Comparison of ENCODE assay signal across 27 mouse cellular contexts in genomic region chr17:48556223-48556962, GRCm38 (mm10).
DNase-seq lines count a peak whose midpoint lies in the region; ATAC-seq and TF ChIP-seq lines count a peak whose summit lies in the region.
"Had no signal": no experiment of that assay in that cellular context is flagged by ENCODE, and none has a peak within 500 bp of the region (broad histone marks: within the 10 kb centered on the region; RNA-seq: fewer than 3 reads in every experiment).

No protein-coding gene starts in this region.

- DNase-seq in hindbrain, embryonic 11.5 days (ENCODE audit: low spot score), result peak; percentile 12
- peak; percentile 39 for DNase-seq in neural tube, embryonic 11.5 days (ENCODE audit: low spot score)
- no peak for DNase-seq in neural tube, embryonic 10.5 days (ENCODE audit: extremely low spot score, low spot score)
- DNase-seq in kidney, postnatal 0 days (ENCODE audit: low spot score), result no peak
- DNase-seq in kidney, postnatal 4 days, result peak; percentile 45 to 64
- DNase-seq in gastrocnemius, postnatal 36 days, result no peak
- DNase-seq in left cerebral cortex, postnatal 36 days (ENCODE audit: low spot score in 2 of 2), result no peak
- DNase-seq: adrenal gland, adult 8-10 months; cerebellum, adult 9-11 months; lung, postnatal 36 days; retina, postnatal 1 day; right cerebral cortex, postnatal 25 days; thymus, postnatal 25 days had no signal

- no peaks in the 10 kb centered on the region for H3K4me1 ChIP-seq in hindbrain, embryonic 11.5 days (replicated peaks; ENCODE audit: control insufficient read depth, insufficient read depth, low read length)
- no peaks in the 10 kb centered on the region for H3K4me1 ChIP-seq in hindbrain, embryonic 12.5 days
- H3K4me1 ChIP-seq in neural tube, embryonic 11.5 days (ENCODE audit: control insufficient read depth, insufficient read depth, low read length), result no peaks in the 10 kb centered on the region
- H3K4me1 ChIP-seq in kidney, postnatal 0 days (replicated peaks; ENCODE audit: insufficient read depth, low read length), result no peaks in the 10 kb centered on the region
- H3K4me1 ChIP-seq: heart, embryonic 15.5 days; hindbrain, embryonic 13.5 days; limb, embryonic 13.5 days; lung, embryonic 15.5 days; neural tube, embryonic 15.5 days; stomach, embryonic 15.5 days had no signal

- H3K4me3 ChIP-seq in hindbrain, embryonic 11.5 days (ENCODE audit: low read depth, low read length), result no peak overlapping the region
- H3K4me3 ChIP-seq in hindbrain, embryonic 12.5 days, result no peak overlapping the region
- H3K4me3 ChIP-seq in neural tube, embryonic 11.5 days (ENCODE audit: low read depth, low read length), result no peak overlapping the region
- no peak overlapping the region for H3K4me3 ChIP-seq in kidney, postnatal 0 days (replicated peaks; ENCODE audit: low read depth, low read length)
- H3K4me3 ChIP-seq: erythroblast, embryonic 14.5 days; heart, embryonic 15.5 days; hindbrain, embryonic 13.5 days; layer of hippocampus, adult 2 months; left cerebral cortex, adult 2 months; limb, embryonic 13.5 days; lung, embryonic 15.5 days; neural tube, embryonic 15.5 days; stomach, embryonic 15.5 days had no signal

- H3K9me3 ChIP-seq in hindbrain, embryonic 11.5 days (ENCODE audit: control insufficient read depth, low read length), result no peaks in the 10 kb centered on the region
- H3K9me3 ChIP-seq in hindbrain, embryonic 12.5 days (replicated peaks), result no peaks in the 10 kb centered on the region
- H3K9me3 ChIP-seq in neural tube, embryonic 11.5 days (ENCODE audit: control insufficient read depth, low read length), result no peaks in the 10 kb centered on the region; the same call in 1 of the 2 replicates
- no peaks in the 10 kb centered on the region for H3K9me3 ChIP-seq in kidney, postnatal 0 days (replicated peaks; ENCODE audit: low read length)
- H3K9me3 ChIP-seq: heart, embryonic 15.5 days; hindbrain, embryonic 13.5 days; limb, embryonic 13.5 days; lung, embryonic 15.5 days; neural tube, embryonic 15.5 days; stomach, embryonic 15.5 days had no signal

- no peak for ATAC-seq in hindbrain, embryonic 11.5 days (ENCODE audit: low FRiP score)
- ATAC-seq in hindbrain, embryonic 12.5 days (ENCODE audit: low FRiP score), result no peak
- no peak for ATAC-seq in neural tube, embryonic 11.5 days (ENCODE audit: insufficient read depth, low FRiP score, low TSS enrichment)
- ATAC-seq in kidney, postnatal 0 days (replicated peaks; ENCODE audit: low FRiP score, low read depth), result peak; percentile 71
- ATAC-seq: forebrain, embryonic 16.5 days had no signal

- no peak overlapping the region for H3K4me2 ChIP-seq in hindbrain, embryonic 11.5 days (replicated peaks; ENCODE audit: low read depth, low read length)
- H3K4me2 ChIP-seq in hindbrain, embryonic 12.5 days (replicated peaks), result no peak overlapping the region
- no peak overlapping the region for H3K4me2 ChIP-seq in neural tube, embryonic 11.5 days (ENCODE audit: low read depth)
- H3K4me2 ChIP-seq in kidney, postnatal 0 days (ENCODE audit: low read length), result no peak overlapping the region; the same call in 1 of the 2 replicates
- H3K4me2 ChIP-seq: heart, embryonic 15.5 days; hindbrain, embryonic 13.5 days; limb, embryonic 13.5 days; liver, embryonic 11.5 days; lung, embryonic 15.5 days; midbrain, embryonic 11.5 days; neural tube, embryonic 15.5 days; stomach, embryonic 15.5 days had no signal

- intact Hi-C loops in gastrocnemius, postnatal 36 days (cut with DNase I), result no loop called here
- intact Hi-C loops in left cerebral cortex, postnatal 36 days (cut with DNase I), result no loop called here

- H3K9ac ChIP-seq in hindbrain, embryonic 11.5 days (ENCODE audit: low read depth, low read length), result no peak overlapping the region
- no peak overlapping the region for H3K9ac ChIP-seq in hindbrain, embryonic 12.5 days
- H3K9ac ChIP-seq in neural tube, embryonic 11.5 days (ENCODE audit: low read length), result no peak overlapping the region
- H3K9ac ChIP-seq in kidney, postnatal 0 days (ENCODE audit: low read depth, low read length), result no peak overlapping the region
- H3K9ac ChIP-seq: heart, embryonic 15.5 days; hindbrain, embryonic 13.5 days; limb, embryonic 13.5 days; lung, embryonic 15.5 days; neural tube, embryonic 15.5 days; stomach, embryonic 15.5 days had no signal

- H3K27me3 ChIP-seq in hindbrain, embryonic 11.5 days (ENCODE audit: control insufficient read depth, insufficient read depth, low read length), result no peaks in the 10 kb centered on the region
- no peaks in the 10 kb centered on the region for H3K27me3 ChIP-seq in hindbrain, embryonic 12.5 days
- no peaks in the 10 kb centered on the region for H3K27me3 ChIP-seq in neural tube, embryonic 11.5 days (ENCODE audit: control insufficient read depth, insufficient read depth, low read length)
- H3K27me3 ChIP-seq in kidney, postnatal 0 days (ENCODE audit: insufficient read depth, low read length), result no peaks in the 10 kb centered on the region
- H3K27me3 ChIP-seq: hindbrain, embryonic 13.5 days; lung, embryonic 15.5 days; neural tube, embryonic 15.5 days; stomach, embryonic 15.5 days had no signal

- WGBS in hindbrain, embryonic 11.5 days, result 32% methylated on average over 9 of the region's 9 CpGs
- 34% methylated on average over 9 of the region's 9 CpGs for WGBS in hindbrain, embryonic 12.5 days
- WGBS in neural tube, embryonic 11.5 days, result 33% methylated on average over 9 of the region's 9 CpGs
- 19% methylated on average over 9 of the region's 9 CpGs for WGBS in kidney, postnatal 0 days

- H3K27ac ChIP-seq in hindbrain, embryonic 11.5 days (ENCODE audit: low read depth, low read length), result no peak overlapping the region
- no peak overlapping the region for H3K27ac ChIP-seq in hindbrain, embryonic 12.5 days
- no peak overlapping the region for H3K27ac ChIP-seq in neural tube, embryonic 11.5 days (ENCODE audit: low read depth, low read length)
- H3K27ac ChIP-seq in kidney, postnatal 0 days, result peak overlapping the region; percentile 20; the same call in 1 of the 2 replicates
- H3K27ac ChIP-seq: heart, embryonic 15.5 days; hindbrain, embryonic 13.5 days; layer of hippocampus, adult 2 months; left cerebral cortex, adult 2 months; limb, embryonic 13.5 days; lung, embryonic 15.5 days; neural tube, embryonic 15.5 days; stomach, embryonic 15.5 days had no signal

- TF ChIP-seq CTCF in kidney, postnatal 0 days (IDR thresholded peaks at IDR 0.05; ENCODE audit: low read depth), result no peak

- H3K36me3 ChIP-seq in hindbrain, embryonic 11.5 days (ENCODE audit: control insufficient read depth, insufficient read depth, low read length), result no peaks in the 10 kb centered on the region
- no peaks in the 10 kb centered on the region for H3K36me3 ChIP-seq in hindbrain, embryonic 12.5 days
- H3K36me3 ChIP-seq in neural tube, embryonic 11.5 days (ENCODE audit: control insufficient read depth, insufficient read depth, low read length), result no peaks in the 10 kb centered on the region
- no peaks in the 10 kb centered on the region for H3K36me3 ChIP-seq in kidney, postnatal 0 days (ENCODE audit: insufficient read depth, low read length)
- H3K36me3 ChIP-seq: G1E; heart, embryonic 15.5 days; hindbrain, embryonic 13.5 days; limb, embryonic 13.5 days; lung, embryonic 15.5 days; neural tube, embryonic 15.5 days; stomach, embryonic 15.5 days had no signal

Comparison
In these comparisons a context has a peak if more than half of its experiments do, and no peak if none do; other contexts are left out.
1. DNase-seq: peak in hindbrain, embryonic 11.5 days (single experiment), neural tube, embryonic 11.5 days (single experiment) and kidney, postnatal 4 days (2 of 2); none in neural tube, embryonic 10.5 days (single experiment), kidney, postnatal 0 days (single experiment), gastrocnemius, postnatal 36 days (0 of 2) and left cerebral cortex, postnatal 36 days (0 of 2).